Mouse (Mus musculus) hindbrain, embryonic 13.5 days (tissue): ENCODE results near the gene Sufu. TPM values are rescaled to one million over a fixed set of nuclear protein-coding genes. Genes with fewer than 3 reads are reported as not detected.

Experiments used
- ATAC-seq: fragments of 200-750 bp; cut with Nextera tagmentation; 2 replicates; pipeline ENCODE4 v1.8.0; 2017; ENCODE audit warnings: moderate TSS enrichment; ENCODE audit not compliant: low FRiP score
- H3K27ac ChIP-seq: fragments of 300-500 bp; sonication (generic); 2 replicates; pipeline ENCODE4 v1.5.1; 2015; ENCODE audit warnings: inconsistent platforms, mild to moderate bottlenecking, moderate library complexity
- H3K27me3 ChIP-seq: fragments of 300-500 bp; sonication (generic); 2 replicates; pipeline ENCODE4 v1.6.1; 2015; ENCODE audit warnings: mild to moderate bottlenecking, inconsistent platforms
- H3K36me3 ChIP-seq: fragments of 300-500 bp; sonication (generic); 2 replicates; pipeline ENCODE4 v1.6.1; 2015; ENCODE audit warnings: mild to moderate bottlenecking, inconsistent platforms
- H3K4me1 ChIP-seq: fragments of 300-500 bp; sonication (generic); replicated peaks from 2 replicates; pipeline ENCODE4 v1.6.1; 2015; ENCODE audit warnings: inconsistent platforms
- H3K4me2 ChIP-seq: fragments of 300-500 bp; sonication (generic); 2 replicates; pipeline ENCODE4 v1.6.1; 2015; ENCODE audit warnings: inconsistent platforms, mild to moderate bottlenecking, moderate library complexity
- H3K4me3 ChIP-seq: fragments of 300-500 bp; sonication (generic); 2 replicates; pipeline ENCODE4 v1.5.1; 2015; ENCODE audit warnings: mild to moderate bottlenecking, inconsistent platforms
- H3K9ac ChIP-seq: fragments of 300-500 bp; sonication (generic); 2 replicates; pipeline ENCODE4 v1.6.1; 2015; ENCODE audit warnings: mild to moderate bottlenecking, inconsistent platforms
- H3K9me3 ChIP-seq: fragments of 300-500 bp; sonication (generic); 2 replicates; pipeline ENCODE4 v1.6.1; 2016; ENCODE audit warnings: inconsistent platforms
- WGBS: fragments of 180-500 bp; shearing (Covaris S2); methylation state at CpG from one replicate; pipeline ENCODE4 v1.1.7; 2015; 5-methylcytosine and 5-hydroxymethylcytosine counted together
- polyA plus RNA-seq: library from polyadenylated mRNA; unstranded; fragments of >200 nt; fragmentation: Nextera tagmentation; extraction: Ambion mirVana; gene quantifications from 2 replicates; pipeline ENCODE4 v1.2.1, GENCODE M21; 2015

The Sufu gene
- polyA plus RNA-seq, 1 experiment from 2014 or later = 26.3 TPM

DNA sequence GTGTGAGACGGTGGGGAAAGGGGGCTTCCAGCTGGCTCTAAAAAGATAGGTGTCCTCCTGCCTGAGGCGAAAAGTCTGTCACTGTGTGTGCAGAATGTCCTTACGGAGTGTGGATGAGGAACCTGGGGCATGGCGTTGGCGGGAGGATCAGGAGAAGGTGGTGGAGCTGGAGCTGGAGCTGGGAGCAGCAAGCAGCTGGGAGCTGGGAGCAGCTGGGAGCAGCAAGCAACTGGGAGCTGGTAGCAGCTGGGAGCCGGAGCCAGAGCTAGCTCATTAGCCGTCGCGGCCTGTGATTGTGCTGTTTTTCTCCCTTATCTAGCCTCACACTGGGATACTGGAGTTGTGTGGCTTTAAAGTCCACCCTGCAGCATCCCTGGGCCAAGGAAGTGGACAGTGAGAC lies 19.6 kb downstream of the Sufu start:
- no peak for ATAC-seq
- H3K36me3 ChIP-seq = no peaks in the 10 kb centered on the region
- no peaks in the 10 kb centered on the region for H3K27me3 ChIP-seq
- no peak overlapping the region for H3K4me3 ChIP-seq
- H3K9me3 ChIP-seq = no peaks in the 10 kb centered on the region
- no peak overlapping the region for H3K9ac ChIP-seq
- no peak overlapping the region for H3K4me2 ChIP-seq
- 60% methylated on average over 9 of the region's 9 CpGs for WGBS
- H3K27ac ChIP-seq = peak overlapping the region; percentile 24
- peaks cover 18% of the 10 kb centered on the region for H3K4me1 ChIP-seq

GRCm38 (mm10) chr19:46418051-46418450 lies 21.4 kb downstream of the Sufu start:
- ATAC-seq = no peak

DNA sequence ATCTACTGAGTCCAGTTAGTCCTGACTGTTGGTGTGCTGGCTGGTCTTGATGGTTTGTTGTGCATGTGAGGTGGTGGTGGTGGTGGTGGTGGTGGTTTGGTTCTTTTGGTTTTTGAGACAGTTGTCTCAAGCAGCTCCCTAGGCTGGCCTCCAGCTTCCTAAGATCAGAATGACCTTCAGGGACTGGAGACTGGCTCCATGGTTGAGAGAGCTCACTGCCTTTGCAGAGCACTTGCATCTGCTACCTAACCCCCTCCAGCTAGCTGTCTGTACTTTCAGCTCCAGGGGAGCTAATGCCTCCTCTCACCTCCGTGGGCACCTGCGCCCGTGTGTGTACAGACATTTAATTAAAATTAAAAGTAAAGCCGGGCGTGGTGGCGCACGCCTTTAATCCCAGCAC lies 23.7 kb downstream of the Sufu start:
- H3K4me1 ChIP-seq = peaks cover 46% of the 10 kb centered on the region
- no peak overlapping the region for H3K9ac ChIP-seq
- peaks cover 3% of the 10 kb centered on the region for H3K36me3 ChIP-seq

More at GRCm38 (mm10) chr19:46418051-46418450, 21.4 kb downstream of the Sufu start:
- peaks cover 36% of the 10 kb centered on the region for H3K4me1 ChIP-seq
- no peak overlapping the region for H3K4me2 ChIP-seq
- no peaks in the 10 kb centered on the region for H3K27me3 ChIP-seq
- 83% methylated on average over 4 of the region's 4 CpGs for WGBS
- no peak overlapping the region for H3K9ac ChIP-seq
- no peak overlapping the region for H3K4me3 ChIP-seq
- no peaks in the 10 kb centered on the region for H3K36me3 ChIP-seq
- H3K27ac ChIP-seq = no peak overlapping the region
- H3K9me3 ChIP-seq = no peaks in the 10 kb centered on the region

GRCm38 (mm10) chr19:46422384-46423338 lies 26.0 kb downstream of the Sufu start:
- Histone ChIP-seq H3K9me3 (no peaks in the 10 kb centered on the region), H3K4me1 (peaks cover 43% of the 10 kb centered on the region), H3K9ac (no peak overlapping the region), H3K4me3 (no peak overlapping the region), H3K27ac (peak overlapping the region; percentile 77), H3K36me3 (peaks cover 6% of the 10 kb centered on the region), H3K4me2 (no peak overlapping the region), H3K27me3 (no peaks in the 10 kb centered on the region)
- WGBS = 36% methylated on average over 11 of the region's 11 CpGs
- peak; percentile 77 for ATAC-seq

More for the DNA sequence above, 23.7 kb downstream of the Sufu start:
- Histone ChIP-seq H3K27me3 (no peaks in the 10 kb centered on the region), H3K27ac (no peak overlapping the region), H3K4me3 (no peak overlapping the region), H3K4me2 (no peak overlapping the region), H3K9me3 (no peaks in the 10 kb centered on the region)
- ATAC-seq = no peak
- 93% methylated on average over 7 of the region's 7 CpGs for WGBS

DNA sequence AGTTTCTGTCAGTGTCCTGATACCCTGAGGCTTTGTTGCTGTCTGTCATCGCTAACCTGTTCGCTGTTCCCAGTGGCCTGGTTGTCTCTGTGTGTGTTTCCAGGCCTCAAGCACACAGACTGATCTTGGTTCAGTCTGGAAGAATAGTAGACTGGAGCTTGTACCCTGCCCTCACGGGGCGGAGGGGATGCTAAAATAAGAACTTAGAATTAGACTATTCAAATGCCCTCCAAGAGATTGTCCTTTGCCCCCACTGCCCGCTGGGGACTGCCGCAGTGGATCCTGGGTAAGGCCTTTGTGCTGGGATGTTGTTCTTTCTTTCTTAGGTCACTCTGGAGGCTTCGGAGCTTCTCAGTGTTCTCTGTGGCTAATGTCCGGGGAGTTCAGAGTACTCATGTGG lies 28.6 kb downstream of the Sufu start:
- no peak overlapping the region for H3K9ac ChIP-seq
- H3K4me2 ChIP-seq = no peak overlapping the region
- H3K27ac ChIP-seq = no peak overlapping the region; the same call in 1 of the 2 replicates
- no peaks in the 10 kb centered on the region for H3K9me3 ChIP-seq
- H3K27me3 ChIP-seq = no peaks in the 10 kb centered on the region
- H3K4me3 ChIP-seq = no peak overlapping the region
- H3K36me3 ChIP-seq = peaks cover 15% of the 10 kb centered on the region
- WGBS = 84% methylated on average over 8 of the region's 8 CpGs
- peaks cover 34% of the 10 kb centered on the region for H3K4me1 ChIP-seq
- ATAC-seq = no peak

DNA sequence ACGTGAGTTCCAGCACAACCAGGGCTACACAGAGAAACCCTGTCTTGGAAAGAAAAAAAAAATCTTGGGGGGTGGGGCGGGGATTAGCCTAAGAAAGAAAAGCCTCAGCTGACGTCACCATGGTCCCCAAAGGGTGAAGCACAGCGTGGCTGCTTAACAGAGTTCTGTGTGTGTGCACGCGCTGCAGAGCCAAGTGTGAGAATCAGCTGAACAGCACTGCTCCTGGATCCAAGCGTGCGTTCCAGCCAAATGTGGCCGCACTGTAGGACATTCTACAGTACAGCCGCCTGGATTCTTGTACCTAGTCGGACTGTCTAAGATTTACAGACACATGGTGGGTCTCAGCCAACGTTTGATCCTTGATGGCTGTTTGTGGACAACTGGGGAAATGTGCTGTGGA lies 29.8 kb downstream of the Sufu start:
- peaks cover 28% of the 10 kb centered on the region for H3K4me1 ChIP-seq
- H3K9me3 ChIP-seq = no peaks in the 10 kb centered on the region
- ATAC-seq = no peak
- no peak overlapping the region for H3K4me3 ChIP-seq
- H3K9ac ChIP-seq = no peak overlapping the region; the same call in 1 of the 2 replicates
- no peaks in the 10 kb centered on the region for H3K27me3 ChIP-seq
- H3K4me2 ChIP-seq = no peak overlapping the region
- peaks cover 16% of the 10 kb centered on the region for H3K36me3 ChIP-seq
- H3K27ac ChIP-seq = 0 out of 2 replicates have a peak overlapping the region, but pooled peaks have one; percentile 35
- WGBS = 78% methylated on average over 12 of the region's 12 CpGs

DNA sequence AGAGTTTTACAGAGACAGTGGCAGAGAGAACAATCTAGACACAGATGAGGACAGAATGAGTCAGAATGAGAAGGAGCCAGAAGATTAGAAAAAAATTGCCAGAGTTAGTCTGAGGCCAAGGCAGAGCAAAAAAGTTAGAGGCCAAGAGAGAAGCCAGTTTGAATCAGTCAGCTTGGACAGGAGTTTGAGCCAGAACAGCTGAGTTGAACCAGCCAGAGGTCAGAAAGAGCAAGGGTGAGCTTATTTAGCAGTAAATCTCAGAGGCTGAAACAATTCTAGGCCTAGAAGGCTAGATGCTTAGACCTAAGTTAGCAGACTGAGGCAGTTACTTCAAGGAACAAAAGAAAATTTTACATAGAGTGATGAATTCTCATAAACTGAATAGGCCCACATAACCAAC lies 32.6 kb downstream of the Sufu start:
- peaks cover 12% of the 10 kb centered on the region for H3K4me1 ChIP-seq
- H3K27ac ChIP-seq = no peak overlapping the region
- H3K27me3 ChIP-seq = no peaks in the 10 kb centered on the region
- peaks cover 20% of the 10 kb centered on the region for H3K36me3 ChIP-seq
- no peak overlapping the region for H3K4me2 ChIP-seq
- no peak overlapping the region for H3K4me3 ChIP-seq
- H3K9ac ChIP-seq = no peak overlapping the region
- H3K9me3 ChIP-seq = no peaks in the 10 kb centered on the region
- ATAC-seq = no peak

GRCm38 (mm10) chr19:46433712-46434111 lies 37.0 kb downstream of the Sufu start:
- H3K27ac ChIP-seq = peak overlapping the region; percentile 36; the same call in 1 of the 2 replicates

GRCm38 (mm10) chr19:46434148-46434547 lies 37.5 kb downstream of the Sufu start:
- 66% methylated on average over 9 of the region's 9 CpGs for WGBS
- Histone ChIP-seq H3K27ac (peak overlapping the region; percentile 48), H3K4me3 (no peak overlapping the region)

More at GRCm38 (mm10) chr19:46433712-46434111, 37.0 kb downstream of the Sufu start:
- Histone ChIP-seq H3K4me1 (peaks cover 34% of the 10 kb centered on the region), H3K4me2 (no peak overlapping the region), H3K9me3 (no peaks in the 10 kb centered on the region), H3K4me3 (no peak overlapping the region), H3K36me3 (peaks cover 5% of the 10 kb centered on the region), H3K27me3 (no peaks in the 10 kb centered on the region), H3K9ac (0 out of 2 replicates have a peak overlapping the region, but pooled peaks have one; percentile 19)
- ATAC-seq = no peak
- WGBS = 58% methylated on average over 7 of the region's 7 CpGs

DNA sequence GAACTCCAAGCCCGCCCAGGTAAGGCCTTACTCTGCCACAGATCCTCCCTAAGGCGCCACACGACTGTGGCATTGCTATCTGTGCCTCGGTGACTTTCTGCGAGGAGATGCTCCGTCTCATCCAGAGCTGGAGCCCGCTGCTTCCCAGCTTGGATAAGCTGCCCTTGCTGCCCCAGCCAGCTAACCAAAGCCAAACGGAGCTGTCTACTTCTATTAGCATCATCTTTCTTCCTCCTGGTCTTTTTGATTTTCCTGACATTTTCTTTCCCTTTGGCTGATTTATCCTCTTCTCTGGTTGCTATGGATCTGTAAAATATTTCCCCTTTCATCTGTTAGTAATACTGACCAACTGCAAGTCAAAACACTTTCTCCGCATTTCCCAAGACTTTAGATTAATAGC lies 37.9 kb downstream of the Sufu start:
- Histone ChIP-seq H3K4me2 (no peak overlapping the region), H3K36me3 (peaks cover 5% of the 10 kb centered on the region; the same call in 1 of the 2 replicates), H3K9ac (no peak overlapping the region), H3K9me3 (no peaks in the 10 kb centered on the region), H3K4me1 (peaks cover 34% of the 10 kb centered on the region), H3K4me3 (no peak overlapping the region), H3K27ac (peak overlapping the region; percentile 48), H3K27me3 (no peaks in the 10 kb centered on the region)
- WGBS = 71% methylated on average over 9 of the region's 9 CpGs
- ATAC-seq = no peak

More at GRCm38 (mm10) chr19:46434148-46434547, 37.5 kb downstream of the Sufu start:
- Histone ChIP-seq H3K9ac (no peak overlapping the region), H3K27me3 (no peaks in the 10 kb centered on the region), H3K36me3 (peaks cover 5% of the 10 kb centered on the region; the same call in 1 of the 2 replicates), H3K9me3 (no peaks in the 10 kb centered on the region), H3K4me2 (no peak overlapping the region), H3K4me1 (peaks cover 34% of the 10 kb centered on the region)
- ATAC-seq = no peak

- Histone ChIP-seq H3K4me1 (peaks cover 34% of the 10 kb centered on the region), H3K9ac (no peak overlapping the region), H3K4me2 (no peak overlapping the region), H3K36me3 (peaks cover 5% of the 10 kb centered on the region; the same call in 1 of the 2 replicates), H3K9me3 (no peaks in the 10 kb centered on the region), H3K4me3 (no peak overlapping the region), H3K27ac (peak overlapping the region; percentile 73), H3K27me3 (no peaks in the 10 kb centered on the region)
- no peak for ATAC-seq
- 5% methylated on average over 7 of the region's 7 CpGs for WGBS
Measured at GRCm38 (mm10) chr19:46435492-46435891, 38.8 kb downstream of the Sufu start.

DNA sequence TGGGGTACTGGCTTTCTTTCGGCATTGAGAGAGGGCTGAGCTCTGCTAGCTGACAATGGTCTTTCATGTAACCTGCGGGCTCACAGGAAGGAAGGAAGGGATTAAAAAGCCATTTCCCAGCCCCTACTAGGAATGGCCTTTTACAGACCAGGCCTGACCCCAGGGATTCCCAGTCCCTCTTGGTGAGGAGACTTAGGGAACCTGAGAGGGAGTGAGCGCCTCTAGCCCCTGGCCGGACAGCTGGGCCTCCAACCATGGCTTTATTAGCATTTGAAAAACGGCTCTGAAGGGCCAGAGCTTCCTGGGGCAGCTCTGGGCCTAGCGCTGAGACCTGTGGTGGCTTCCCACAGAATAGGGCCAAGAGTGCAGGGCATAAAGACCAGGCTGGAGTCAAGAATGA lies 46.8 kb downstream of the Sufu start:
- Histone ChIP-seq H3K4me3 (no peak overlapping the region), H3K36me3 (no peaks in the 10 kb centered on the region), H3K4me2 (no peak overlapping the region), H3K9ac (peak overlapping the region; percentile 47), H3K27me3 (no peaks in the 10 kb centered on the region), H3K9me3 (no peaks in the 10 kb centered on the region), H3K27ac (peak overlapping the region; percentile 60; the same call in 1 of the 2 replicates), H3K4me1 (peaks cover 38% of the 10 kb centered on the region)
- no peak for ATAC-seq
- WGBS = 10% methylated on average over 6 of the region's 6 CpGs
